Mouse (Mus musculus) mouse trophoblast stem cell (cell line): ENCODE results near the gene Cc2d1b.

Experiments used
- in situ Hi-C, 2 experiments: fragments of 300-500 bp; cut with MseI, MboI; formaldehyde crosslinking; loops; 2 replicates in 1 of 2; 3 replicates in 1 of 2; pipeline ENCODE4 v1.15.1; 2025

Cc2d1b gene

GRCm38 (mm10) chr4:108619587-108620341, at the start of gene Cc2d1b:
Gene Cc2d1b (plus strand): TSS chr4:108619940.
- in situ Hi-C loops: no loop called here

- in situ Hi-C loops: no loop called here
These were observed 47.1 kb upstream of the Cc2d1b start for GRCm38 (mm10) chr4:108572644-108573043.

- in situ Hi-C loops: no loop called here
These were observed 40.6 kb upstream of the Cc2d1b start, which contains the start of the genes Prpf38a and Orc1 for GRCm38 (mm10) chr4:108578840-108579742. Gene Prpf38a (minus strand): TSS chr4:108579336. Gene Orc1 (plus strand): TSS chr4:108579423.

- in situ Hi-C loops: no loop called here
These were observed 39.9 kb upstream of the Cc2d1b start for GRCm38 (mm10) chr4:108579743-108580411.

- in situ Hi-C loops: no loop called here
These were observed 26.4 kb upstream of the Cc2d1b start for GRCm38 (mm10) chr4:108593376-108593775.

GRCm38 (mm10) chr4:108595785-108596184, 24.0 kb upstream of the Cc2d1b start:
- in situ Hi-C loops: no loop called here

GRCm38 (mm10) chr4:108598306-108598705, 21.4 kb upstream of the Cc2d1b start:
- in situ Hi-C loops: no loop called here

GRCm38 (mm10) chr4:108601870-108602269, 17.9 kb upstream of the Cc2d1b start:
- in situ Hi-C loops: no loop called here

GRCm38 (mm10) chr4:108608651-108609050, 11.1 kb upstream of the Cc2d1b start:
- in situ Hi-C loops: no loop called here

GRCm38 (mm10) chr4:108610935-108611334, 8.8 kb upstream of the Cc2d1b start:
- in situ Hi-C loops: no loop called here

- in situ Hi-C loops: no loop called here
These were observed 1.2 kb upstream of the Cc2d1b start for GRCm38 (mm10) chr4:108618586-108618985.

GRCm38 (mm10) chr4:108619165-108619564, 575 bp upstream of the Cc2d1b start:
- in situ Hi-C loops: no loop called here

GRCm38 (mm10) chr4:108620536-108620935, 796 bp downstream of the Cc2d1b start:
- in situ Hi-C loops: no loop called here

GRCm38 (mm10) chr4:108621504-108621903, 1.8 kb downstream of the Cc2d1b start:
- in situ Hi-C loops: no loop called here

- in situ Hi-C loops: no loop called here
These were observed 7.3 kb downstream of the Cc2d1b start for GRCm38 (mm10) chr4:108627066-108627465.

- in situ Hi-C loops: no loop called here
These were observed 9.7 kb downstream of the Cc2d1b start for GRCm38 (mm10) chr4:108629363-108629880.

GRCm38 (mm10) chr4:108630096-108630495, 10.4 kb downstream of the Cc2d1b start:
- in situ Hi-C loops: no loop called here

GRCm38 (mm10) chr4:108631616-108632015, 11.9 kb downstream of the Cc2d1b start:
- in situ Hi-C loops: no loop called here

- in situ Hi-C loops: no loop called here
These were observed 14.0 kb downstream of the Cc2d1b start for GRCm38 (mm10) chr4:108633703-108634102.

- in situ Hi-C loops: no loop called here
These were observed 15.0 kb downstream of the Cc2d1b start for GRCm38 (mm10) chr4:108634696-108635095.

GRCm38 (mm10) chr4:108635101-108635500, 15.4 kb downstream of the Cc2d1b start:
- in situ Hi-C loops: no loop called here

- in situ Hi-C loops: no loop called here
These were observed 18.0 kb downstream of the Cc2d1b start for GRCm38 (mm10) chr4:108637721-108638120.
